Mouse (Mus musculus): Measurements from ENCODE around the gene 2310046K23Rik. TPM values are rescaled to one million over a fixed set of nuclear protein-coding genes. Genes with fewer than 3 reads are reported as not detected.

2310046K23Rik gene
- not detected in 2 replicates for polyA plus RNA-seq (2014; fragmentation: Nextera tagmentation; extraction: Ambion mirVana)

DNA sequence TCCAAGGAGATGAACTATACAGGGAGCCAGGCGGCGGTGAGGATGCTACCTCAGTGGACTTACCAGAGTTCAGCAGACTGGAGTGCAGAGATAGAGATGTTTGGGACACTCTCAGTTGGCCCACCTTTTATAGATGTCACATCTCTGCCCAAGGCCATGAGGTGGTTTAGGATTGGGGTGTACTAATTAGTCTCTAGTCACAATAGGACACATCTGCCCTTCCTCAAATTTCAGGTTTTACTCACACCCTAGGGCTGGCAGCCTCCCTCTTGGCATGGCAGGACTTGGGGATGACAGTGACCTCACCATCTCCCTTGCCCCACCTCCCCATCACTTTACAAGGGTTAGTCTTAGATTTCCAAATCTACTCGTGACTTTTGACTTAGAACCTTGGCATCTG lies at the start of gene 2310046K23Rik:
Gene 2310046K23Rik (minus strand): TSS at position 101 of the 400 bp plus-strand sequence.
- Histone ChIP-seq H3K4me3 (replicated peaks; ENCODE audit: low read length) (no peak within 1 kb of the TSS), H3K27ac (no peak within 1 kb of the TSS), H3K4me1 (replicated peaks; ENCODE audit: control insufficient read depth, insufficient read depth, low read length) (no peaks in the 10 kb centered on the region), H3K27me3 (ENCODE audit: control insufficient read depth, insufficient read depth, low read length) (no peaks in the 10 kb centered on the region), H3K9me3 (ENCODE audit: control insufficient read depth, low read length) (no peaks in the 10 kb centered on the region), H3K9ac (no peak within 1 kb of the TSS), H3K4me2 (replicated peaks) (no peak within 1 kb of the TSS), H3K36me3 (replicated peaks; ENCODE audit: control insufficient read depth, insufficient read depth) (no peaks in the 10 kb centered on the region)
- ATAC-seq (ENCODE audit: low FRiP score) (no peak), DNase-seq (ENCODE audit: low spot score) (no peak)
- WGBS = 93% methylated on average over 3 of the region's 3 CpGs

DNA sequence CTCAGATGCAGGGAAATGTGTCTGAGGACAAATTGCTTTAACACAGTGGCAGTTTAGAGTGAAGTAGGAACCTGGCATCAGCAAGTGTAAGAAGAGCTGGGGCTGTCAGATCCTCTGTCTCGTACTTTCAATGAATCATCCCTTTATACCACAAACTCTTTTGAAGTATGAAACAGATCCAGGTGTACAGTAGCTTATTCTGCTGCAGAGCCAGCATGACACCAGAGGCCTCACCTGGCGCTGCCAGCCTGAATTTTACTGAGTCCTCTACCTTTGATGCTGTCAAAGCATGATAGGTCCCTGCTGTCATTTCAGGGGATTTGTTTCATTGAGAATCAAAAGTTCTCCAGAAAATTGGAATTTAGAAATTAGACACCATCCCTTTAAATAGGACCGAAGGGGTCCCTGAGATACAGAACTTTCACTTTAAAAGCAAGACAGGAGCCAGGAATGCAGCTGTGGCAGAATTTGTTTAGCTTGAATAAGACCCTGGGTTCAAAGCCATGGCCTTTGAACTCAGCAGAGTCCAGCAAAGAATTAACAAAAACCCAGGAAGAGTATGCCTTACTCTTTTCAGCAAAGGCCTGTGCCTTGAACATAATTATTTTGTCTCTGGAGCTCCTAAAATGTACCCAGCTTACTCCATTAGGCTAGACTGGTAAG lies 49.0 kb upstream of the 2310046K23Rik start:
- no peaks in the 10 kb centered on the region for H3K36me3 ChIP-seq (replicated peaks; ENCODE audit: control insufficient read depth, insufficient read depth)
- no peaks in the 10 kb centered on the region for H3K27me3 ChIP-seq (ENCODE audit: control insufficient read depth, insufficient read depth, low read length)
- no peaks in the 10 kb centered on the region for H3K4me1 ChIP-seq (replicated peaks; ENCODE audit: control insufficient read depth, insufficient read depth, low read length)
- H3K9ac ChIP-seq = no peak overlapping the region
- no peak overlapping the region for H3K4me3 ChIP-seq (replicated peaks; ENCODE audit: low read length)
- no peak overlapping the region for H3K4me2 ChIP-seq (replicated peaks)
- H3K9me3 ChIP-seq (ENCODE audit: control insufficient read depth, low read length) = no peaks in the 10 kb centered on the region
- H3K27ac ChIP-seq = no peak overlapping the region
- WGBS = 75% methylated on average over 3 of the region's 3 CpGs
- ATAC-seq (ENCODE audit: low FRiP score) (no peak), DNase-seq (ENCODE audit: low spot score) (no peak)

DNA sequence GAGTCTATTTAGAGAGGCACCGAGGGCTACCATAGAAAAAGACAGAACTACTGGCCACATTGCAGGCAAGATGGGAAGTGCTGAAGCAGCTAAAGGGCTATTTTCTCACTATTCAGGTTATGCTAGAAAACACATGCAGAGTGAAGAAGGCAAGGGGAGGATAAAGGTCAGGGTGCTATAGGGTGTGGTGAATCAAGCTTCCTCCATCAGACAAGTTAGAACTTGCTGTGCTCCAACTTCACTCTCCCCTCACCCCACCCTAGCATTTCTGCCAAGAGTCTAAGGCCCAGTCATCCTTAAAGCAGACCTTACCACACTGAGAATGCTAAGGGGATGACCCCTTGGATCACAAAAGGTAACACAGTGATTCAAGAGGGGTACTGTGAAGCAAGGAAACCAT lies 45.2 kb upstream of the 2310046K23Rik start:
- Histone ChIP-seq H3K4me3 (replicated peaks; ENCODE audit: low read length) (no peak overlapping the region), H3K9me3 (ENCODE audit: control insufficient read depth, low read length) (no peaks in the 10 kb centered on the region), H3K4me2 (replicated peaks) (no peak overlapping the region), H3K36me3 (replicated peaks; ENCODE audit: control insufficient read depth, insufficient read depth) (no peaks in the 10 kb centered on the region), H3K27ac (no peak overlapping the region), H3K27me3 (ENCODE audit: control insufficient read depth, insufficient read depth, low read length) (no peaks in the 10 kb centered on the region), H3K9ac (no peak overlapping the region), H3K4me1 (replicated peaks; ENCODE audit: control insufficient read depth, insufficient read depth, low read length) (no peaks in the 10 kb centered on the region)
- WGBS = 85% methylated on average over 1 of the region's 1 CpGs
- no peak for ATAC-seq (ENCODE audit: low FRiP score)
- DNase-seq (ENCODE audit: low spot score) = no peak

DNA sequence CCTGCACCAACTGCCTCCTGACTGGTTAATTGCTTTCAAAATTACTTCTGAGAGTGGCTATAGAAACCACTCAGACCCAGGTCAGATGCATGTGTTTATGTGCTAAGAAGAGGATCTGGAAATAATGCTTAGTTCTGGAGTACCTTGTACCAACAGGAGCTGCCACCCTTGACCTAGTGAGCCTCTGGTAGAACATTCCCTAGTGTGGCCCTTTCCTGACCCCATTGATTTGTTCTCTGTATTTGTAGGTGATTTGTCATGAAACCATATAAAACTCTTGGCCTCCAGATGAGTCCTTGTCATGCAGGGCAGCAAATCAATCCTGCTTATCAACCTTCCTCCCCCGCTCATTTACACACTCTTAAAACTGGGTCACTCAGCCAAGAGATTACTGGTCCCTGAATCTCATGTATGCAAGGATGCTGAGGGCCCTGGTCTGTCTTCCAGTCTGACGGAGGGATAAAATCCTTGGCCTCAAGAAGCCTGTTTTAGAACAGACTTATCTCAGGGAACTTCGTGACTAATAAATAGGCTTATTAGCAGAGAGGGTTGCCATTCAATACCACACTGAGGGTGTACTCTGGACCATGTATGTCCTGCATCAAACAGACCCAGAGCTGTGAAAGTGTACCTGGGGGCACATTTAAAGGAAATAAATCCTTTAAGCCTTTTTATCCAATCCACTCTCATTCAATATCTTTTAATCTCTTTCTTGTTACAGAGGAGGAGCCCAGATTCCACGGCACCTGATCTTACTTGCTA lies 44.5 kb upstream of the 2310046K23Rik start:
- no peak overlapping the region for H3K9ac ChIP-seq
- no peak overlapping the region for H3K4me2 ChIP-seq (replicated peaks)
- no peaks in the 10 kb centered on the region for H3K36me3 ChIP-seq (replicated peaks; ENCODE audit: control insufficient read depth, insufficient read depth)
- no peak overlapping the region for H3K4me3 ChIP-seq (replicated peaks; ENCODE audit: low read length)
- WGBS = 78% methylated on average over 4 of the region's 4 CpGs
- H3K27ac ChIP-seq = no peak overlapping the region
- no peaks in the 10 kb centered on the region for H3K27me3 ChIP-seq (ENCODE audit: control insufficient read depth, insufficient read depth, low read length)
- no peaks in the 10 kb centered on the region for H3K9me3 ChIP-seq (ENCODE audit: control insufficient read depth, low read length)
- ATAC-seq (ENCODE audit: low FRiP score) (no peak), DNase-seq (ENCODE audit: low spot score) (no peak)
- H3K4me1 ChIP-seq (replicated peaks; ENCODE audit: control insufficient read depth, insufficient read depth, low read length) = no peaks in the 10 kb centered on the region

DNA sequence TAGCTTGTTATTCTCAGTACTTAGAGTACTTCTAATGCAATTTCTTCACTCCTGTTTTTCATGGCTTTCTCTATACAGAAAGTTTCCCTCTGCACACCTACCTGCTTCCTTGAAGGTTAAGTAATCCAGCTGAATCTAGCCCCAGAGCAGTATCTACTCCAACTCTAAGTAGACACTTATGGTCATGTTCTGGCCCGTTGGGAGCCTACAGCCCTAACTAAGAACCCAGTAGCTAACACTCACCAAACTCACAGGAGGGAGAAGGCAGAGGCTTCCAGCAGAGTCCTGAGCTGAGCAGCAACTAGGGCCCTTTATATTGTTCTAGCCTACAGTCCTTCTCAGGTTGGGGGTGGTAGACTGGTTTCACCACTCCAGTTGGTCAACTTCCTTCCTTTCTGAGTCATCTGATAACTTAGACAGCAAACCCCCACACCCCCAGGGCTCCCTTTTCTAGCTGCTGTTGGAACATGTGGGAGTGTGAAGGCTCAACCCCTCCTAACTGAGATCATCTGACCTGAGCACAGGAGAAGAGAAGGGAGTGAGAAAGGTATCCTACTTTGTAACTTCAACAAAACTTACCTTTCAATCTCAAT lies 39.2 kb upstream of the 2310046K23Rik start, which contains the start of gene Ivl:
Gene Ivl (minus strand): TSS at position 287 of the 593 bp plus-strand sequence.
- H3K4me1 ChIP-seq (replicated peaks; ENCODE audit: control insufficient read depth, insufficient read depth, low read length) = no peaks in the 10 kb centered on the region
- H3K27me3 ChIP-seq (ENCODE audit: control insufficient read depth, insufficient read depth, low read length) = no peaks in the 10 kb centered on the region
- no peak within 1 kb of the TSS for H3K4me2 ChIP-seq (replicated peaks)
- no peak within 1 kb of the TSS for H3K27ac ChIP-seq
- H3K36me3 ChIP-seq (replicated peaks; ENCODE audit: control insufficient read depth, insufficient read depth) = no peaks in the 10 kb centered on the region
- WGBS = 75% methylated on average over 1 of the region's 1 CpGs
- H3K9ac ChIP-seq = no peak within 1 kb of the TSS
- no peak for DNase-seq (ENCODE audit: low spot score)
- ATAC-seq (ENCODE audit: low FRiP score) = no peak
- H3K9me3 ChIP-seq (ENCODE audit: control insufficient read depth, low read length) = no peaks in the 10 kb centered on the region
- no peak within 1 kb of the TSS for H3K4me3 ChIP-seq (replicated peaks; ENCODE audit: low read length)

DNA sequence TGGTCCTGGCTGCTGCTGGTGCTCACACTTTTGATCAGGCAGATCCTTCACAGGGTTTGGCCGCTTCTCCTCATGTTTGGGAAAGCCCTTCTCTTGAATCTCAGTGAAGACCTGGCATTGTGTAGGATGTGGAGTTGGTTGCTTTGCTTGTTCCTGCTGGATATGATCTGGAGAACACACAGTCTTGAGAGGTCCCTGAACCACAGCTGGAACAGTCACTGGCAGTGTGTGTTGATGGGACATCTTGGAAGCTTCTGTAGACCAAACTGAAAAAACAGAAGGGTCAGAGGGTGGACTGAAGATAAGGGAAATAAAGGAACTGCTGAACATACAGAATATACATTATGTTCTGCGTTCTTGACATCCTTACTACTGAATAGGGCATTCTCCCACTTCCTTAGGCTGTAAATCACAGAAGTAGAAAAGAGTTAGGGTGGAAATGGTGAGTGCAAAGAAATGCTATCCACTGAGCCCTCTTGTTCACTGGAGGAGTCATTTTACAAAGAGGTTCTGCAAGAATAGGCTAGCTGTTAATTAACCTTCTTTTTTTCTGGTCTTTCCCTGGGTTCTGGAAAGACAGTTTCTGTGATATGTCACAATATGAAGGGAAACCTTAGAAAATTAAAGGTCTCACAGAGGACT lies 38.3 kb upstream of the 2310046K23Rik start:
- Histone ChIP-seq H3K36me3 (replicated peaks; ENCODE audit: control insufficient read depth, insufficient read depth) (no peaks in the 10 kb centered on the region), H3K9me3 (ENCODE audit: control insufficient read depth, low read length) (no peaks in the 10 kb centered on the region), H3K4me1 (replicated peaks; ENCODE audit: control insufficient read depth, insufficient read depth, low read length) (no peaks in the 10 kb centered on the region), H3K27me3 (ENCODE audit: control insufficient read depth, insufficient read depth, low read length) (no peaks in the 10 kb centered on the region), H3K9ac (no peak overlapping the region), H3K27ac (no peak overlapping the region), H3K4me3 (replicated peaks; ENCODE audit: low read length) (no peak overlapping the region), H3K4me2 (replicated peaks) (no peak overlapping the region)
- DNase-seq (ENCODE audit: low spot score) = no peak
- no peak for ATAC-seq (ENCODE audit: low FRiP score)
- 56% methylated on average over 2 of the region's 2 CpGs for WGBS

DNA sequence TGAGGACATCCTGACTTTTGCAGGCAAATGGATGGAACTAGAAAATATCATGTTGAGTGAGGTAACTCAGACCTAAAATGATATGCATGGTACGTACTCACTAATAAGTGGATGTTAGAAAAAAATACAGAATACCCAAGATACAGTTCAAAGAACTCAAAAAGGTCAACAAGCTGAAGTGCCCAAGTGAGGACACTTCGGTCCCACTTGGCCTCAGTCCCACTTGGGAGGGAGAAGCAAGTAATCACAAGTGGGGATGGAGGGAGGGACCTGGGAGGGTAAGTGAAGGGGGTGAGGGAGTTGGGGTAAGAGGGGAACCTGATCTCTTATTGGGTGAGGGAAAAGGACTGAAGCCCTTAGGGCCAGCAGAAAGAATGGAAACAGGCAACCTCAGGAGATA lies 34.4 kb upstream of the 2310046K23Rik start:
- H3K36me3 ChIP-seq (replicated peaks; ENCODE audit: control insufficient read depth, insufficient read depth) = no peaks in the 10 kb centered on the region
- no peak overlapping the region for H3K9ac ChIP-seq
- H3K27me3 ChIP-seq (ENCODE audit: control insufficient read depth, insufficient read depth, low read length) = no peaks in the 10 kb centered on the region
- no peaks in the 10 kb centered on the region for H3K4me1 ChIP-seq (replicated peaks; ENCODE audit: control insufficient read depth, insufficient read depth, low read length)
- H3K9me3 ChIP-seq (ENCODE audit: control insufficient read depth, low read length) = no peaks in the 10 kb centered on the region
- ATAC-seq (ENCODE audit: low FRiP score) = no peak
- DNase-seq (ENCODE audit: low spot score) = no peak
- no peak overlapping the region for H3K27ac ChIP-seq
- no peak overlapping the region for H3K4me3 ChIP-seq (replicated peaks; ENCODE audit: low read length)
- WGBS = 96% methylated on average over 2 of the region's 2 CpGs
- no peak overlapping the region for H3K4me2 ChIP-seq (replicated peaks)

DNA sequence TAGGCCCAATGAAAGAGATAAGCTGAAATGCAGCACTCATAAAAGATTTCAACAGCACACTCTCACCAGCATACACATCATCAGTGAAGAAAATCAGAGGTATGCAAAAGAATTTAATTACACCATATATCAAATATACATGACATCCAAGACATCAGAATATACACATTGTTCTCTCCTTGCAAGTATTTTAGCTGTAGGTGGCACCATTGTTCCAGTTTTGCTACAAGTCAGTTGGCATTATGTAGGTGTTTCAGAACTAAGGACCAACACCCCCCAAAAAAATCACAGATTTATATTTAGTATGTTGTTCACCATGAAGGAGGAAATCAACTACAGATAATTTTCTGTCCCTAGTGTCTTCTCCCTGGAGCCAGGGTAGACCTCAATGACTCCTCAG lies 31.1 kb upstream of the 2310046K23Rik start:
- ATAC-seq (ENCODE audit: low FRiP score) = no peak
- Histone ChIP-seq H3K4me1 (replicated peaks; ENCODE audit: control insufficient read depth, insufficient read depth, low read length) (no peaks in the 10 kb centered on the region), H3K27me3 (ENCODE audit: control insufficient read depth, insufficient read depth, low read length) (no peaks in the 10 kb centered on the region), H3K4me2 (replicated peaks) (no peak overlapping the region), H3K4me3 (replicated peaks; ENCODE audit: low read length) (no peak overlapping the region), H3K36me3 (replicated peaks; ENCODE audit: control insufficient read depth, insufficient read depth) (no peaks in the 10 kb centered on the region), H3K9me3 (ENCODE audit: control insufficient read depth, low read length) (no peaks in the 10 kb centered on the region), H3K9ac (no peak overlapping the region), H3K27ac (no peak overlapping the region)
- no peak for DNase-seq (ENCODE audit: low spot score)

DNA sequence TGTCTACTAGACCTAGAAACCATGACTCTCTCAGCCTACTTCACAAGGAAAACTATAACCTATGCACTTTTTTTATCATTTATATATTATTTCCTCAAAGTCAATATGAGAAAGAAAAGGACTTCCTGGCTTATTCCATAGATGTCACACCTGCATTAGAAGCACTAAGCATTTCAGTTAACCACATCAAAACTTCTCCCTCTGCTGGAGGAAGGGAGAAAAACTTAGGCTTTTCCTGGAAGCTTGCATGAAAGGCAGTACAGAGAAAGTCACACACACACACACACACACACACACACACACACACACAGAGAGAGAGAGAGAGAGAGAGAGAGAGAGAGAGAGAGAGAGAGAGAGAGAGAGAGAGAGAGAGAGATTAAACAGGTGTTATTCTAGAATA lies 22.0 kb downstream of the 2310046K23Rik start:
- Histone ChIP-seq H3K9me3 (ENCODE audit: control insufficient read depth, low read length) (no peaks in the 10 kb centered on the region), H3K4me3 (replicated peaks; ENCODE audit: low read length) (no peak overlapping the region), H3K9ac (no peak overlapping the region), H3K27ac (no peak overlapping the region), H3K4me2 (replicated peaks) (no peak overlapping the region), H3K4me1 (replicated peaks; ENCODE audit: control insufficient read depth, insufficient read depth, low read length) (no peaks in the 10 kb centered on the region), H3K27me3 (ENCODE audit: control insufficient read depth, insufficient read depth, low read length) (no peaks in the 10 kb centered on the region), H3K36me3 (replicated peaks; ENCODE audit: control insufficient read depth, insufficient read depth) (no peaks in the 10 kb centered on the region)
- ATAC-seq (ENCODE audit: low FRiP score) = no peak
- DNase-seq (ENCODE audit: low spot score) = peak; percentile 36
